Mouse (Mus musculus) limb, embryonic 15.5 days (tissue): ENCODE results near the gene Dnaja1. TPM values are rescaled to one million over a fixed set of nuclear protein-coding genes. Genes with fewer than 3 reads are reported as not detected.

Source experiments
- ATAC-seq: fragments of 200-750 bp; cut with Nextera tagmentation; 2 replicates; pipeline ENCODE4 v1.8.0; 2017; ENCODE audit warnings: low read depth, moderate TSS enrichment; ENCODE audit not compliant: insufficient number of reproducible peaks, low FRiP score, low TSS enrichment
- H3K27ac ChIP-seq: fragments of 300-500 bp; sonication (generic); 2 replicates; pipeline ENCODE4 v1.5.1; 2015; ENCODE audit warnings: moderate library complexity, mild to moderate bottlenecking, inconsistent platforms
- H3K27me3 ChIP-seq: fragments of 300-500 bp; sonication (generic); 2 replicates; pipeline ENCODE4 v1.6.1; 2015; ENCODE audit warnings: inconsistent platforms
- H3K36me3 ChIP-seq: fragments of 300-500 bp; sonication (generic); 2 replicates; pipeline ENCODE4 v1.6.1; 2015; ENCODE audit warnings: inconsistent platforms
- H3K4me1 ChIP-seq: fragments of 300-500 bp; sonication (generic); 2 replicates; pipeline ENCODE4 v1.6.1; 2015; ENCODE audit warnings: inconsistent platforms
- H3K4me2 ChIP-seq: fragments of 300-500 bp; sonication (generic); 2 replicates; pipeline ENCODE4 v1.6.1; 2015; ENCODE audit warnings: mild to moderate bottlenecking, inconsistent platforms
- H3K4me3 ChIP-seq: fragments of 300-500 bp; sonication (generic); 2 replicates; pipeline ENCODE4 v1.5.1; 2015; ENCODE audit warnings: mild to moderate bottlenecking, inconsistent platforms
- H3K9ac ChIP-seq: fragments of 300-500 bp; sonication (generic); 2 replicates; pipeline ENCODE4 v1.6.1; 2015; ENCODE audit warnings: inconsistent platforms
- H3K9me3 ChIP-seq: fragments of 300-500 bp; sonication (generic); 2 replicates; pipeline ENCODE4 v1.6.1; 2016; ENCODE audit warnings: inconsistent platforms
- WGBS: fragments of 180-500 bp; shearing (Covaris S2); methylation state at CpG from one replicate; pipeline ENCODE4 v1.1.7; 2015; 5-methylcytosine and 5-hydroxymethylcytosine counted together
- polyA plus RNA-seq: library from polyadenylated mRNA; unstranded; fragments of >200 nt; fragmentation: Nextera tagmentation; extraction: Ambion mirVana; gene quantifications from 2 replicates; pipeline ENCODE4 v1.2.1, GENCODE M21; 2015

Gene Dnaja1
- polyA plus RNA-seq, 1 experiment from 2014 or later = 375 TPM

DNA sequence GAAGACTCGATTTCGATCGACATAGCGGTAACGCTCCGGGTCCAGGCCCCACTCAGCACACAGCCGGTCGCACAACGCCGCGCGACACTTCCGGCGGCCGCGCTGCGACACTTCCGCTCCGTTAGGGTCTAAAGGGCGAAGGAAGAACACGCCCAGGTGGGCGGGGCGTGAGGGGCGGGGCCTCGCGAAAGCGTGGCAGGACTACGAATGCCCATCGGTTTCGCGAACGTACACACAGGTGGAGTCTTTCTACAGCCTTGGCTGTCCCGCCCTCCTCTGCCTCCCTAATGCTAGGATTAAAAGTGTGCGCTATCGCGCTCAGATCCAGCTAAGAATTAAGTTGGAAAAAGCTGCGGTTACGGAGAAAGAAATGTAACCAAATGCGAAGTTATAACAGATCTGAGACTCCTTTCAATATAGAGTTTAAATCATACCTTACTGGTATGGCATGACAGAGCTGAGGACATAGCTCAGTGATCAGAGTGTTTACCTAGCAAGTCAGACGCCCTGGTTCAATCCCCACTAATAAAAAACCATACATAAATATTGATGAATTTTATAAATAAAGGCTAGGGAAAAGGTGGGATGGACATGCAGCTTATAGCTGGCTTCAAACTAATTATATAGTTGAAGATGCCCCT, 36.0 kb downstream of the Dnaja1 start, which contains the start of gene Smu1:
Smu1 (minus strand) TSS at position 144 of the 641 bp plus-strand sequence.
- WGBS = under 1% methylated on average over 38 of the region's 40 CpGs
- peak within 1 kb of the TSS; percentile 79 for H3K27ac ChIP-seq
- ATAC-seq = peak; percentile 99
- peak within 1 kb of the TSS; percentile 96 for H3K4me3 ChIP-seq
- peak within 1 kb of the TSS; percentile 87 for H3K9ac ChIP-seq
- H3K9me3 ChIP-seq = no peaks in the 10 kb centered on the region
- H3K27me3 ChIP-seq = no peaks in the 10 kb centered on the region
- no peaks in the 10 kb centered on the region for H3K4me1 ChIP-seq
- H3K36me3 ChIP-seq = peaks cover 28% of the 10 kb centered on the region
- peak within 1 kb of the TSS; percentile 67 for H3K4me2 ChIP-seq

DNA sequence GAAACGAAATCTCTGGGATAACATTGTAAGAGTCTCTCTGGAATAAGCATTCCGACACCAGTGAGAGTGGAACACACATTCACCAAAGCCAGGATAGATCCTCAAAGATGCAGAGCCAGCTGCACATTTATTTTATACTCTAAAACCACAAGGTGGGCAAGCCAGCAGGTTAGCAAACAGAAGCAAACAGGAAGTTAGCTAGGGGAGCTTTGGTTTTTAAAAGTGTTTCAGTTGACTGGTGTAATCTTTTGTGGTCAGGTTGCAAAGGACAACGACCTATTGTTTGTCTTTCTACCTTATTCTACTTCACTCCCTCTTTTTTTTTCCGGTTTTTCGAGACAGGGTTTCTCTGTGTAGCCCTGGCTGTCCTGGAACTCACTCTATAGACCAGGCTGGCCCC, 37.9 kb downstream of the Dnaja1 start:
- Histone ChIP-seq H3K9me3 (no peaks in the 10 kb centered on the region), H3K27ac (no peak overlapping the region), H3K36me3 (peaks cover 8% of the 10 kb centered on the region; the same call in 1 of the 2 replicates), H3K27me3 (no peaks in the 10 kb centered on the region; the same call in 1 of the 2 replicates), H3K4me1 (no peaks in the 10 kb centered on the region), H3K4me2 (no peak overlapping the region), H3K9ac (no peak overlapping the region), H3K4me3 (no peak overlapping the region)
- WGBS = 56% methylated on average over 5 of the region's 5 CpGs
- no peak for ATAC-seq

DNA sequence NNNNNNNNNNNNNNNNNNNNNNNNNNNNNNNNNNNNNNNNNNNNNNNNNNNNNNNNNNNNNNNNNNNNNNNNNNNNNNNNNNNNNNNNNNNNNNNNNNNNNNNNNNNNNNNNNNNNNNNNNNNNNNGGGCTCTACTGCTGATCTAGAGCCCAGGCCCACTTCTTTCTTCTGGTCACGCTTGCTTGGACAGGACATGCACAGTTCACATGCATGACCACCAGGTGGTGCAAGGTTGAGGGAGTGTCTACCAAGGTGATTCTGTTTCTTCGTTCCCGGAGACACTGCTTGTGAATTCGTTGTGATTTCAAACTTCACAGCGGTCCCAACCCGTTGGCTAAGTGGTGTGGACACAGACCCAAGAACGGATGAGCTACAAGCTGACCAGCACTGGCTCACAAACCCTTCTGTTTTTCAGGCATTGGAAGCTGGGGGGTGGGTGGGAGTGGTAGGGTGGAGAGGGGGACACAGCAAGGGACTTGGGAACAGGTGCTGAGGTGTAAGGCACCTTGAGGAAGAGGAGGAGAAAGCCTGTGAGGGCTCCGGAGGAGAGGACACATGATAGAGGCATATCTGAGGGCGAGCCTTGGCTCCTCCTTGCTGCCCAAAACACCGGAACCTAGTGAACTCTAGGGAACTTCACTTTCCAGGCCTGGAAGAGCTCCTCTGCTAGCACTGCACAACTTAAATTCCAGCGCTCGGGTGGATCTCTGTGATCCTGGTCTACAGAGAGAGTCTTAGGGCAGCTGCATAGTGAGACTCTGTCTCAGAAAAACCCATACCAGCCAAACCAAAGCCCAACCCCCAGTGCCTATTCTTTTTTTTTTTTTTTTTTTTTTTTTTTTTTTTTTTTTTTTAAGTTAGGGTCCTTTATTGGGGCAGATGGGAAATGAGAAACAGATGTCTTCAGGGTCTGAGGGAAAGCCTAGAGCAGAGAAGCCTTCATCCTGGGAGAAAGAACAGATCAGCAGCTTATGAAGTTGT, 52.6 kb downstream of the Dnaja1 start:
- 10% methylated on average over 12 of the region's 12 CpGs for WGBS
- H3K9ac ChIP-seq = no peak overlapping the region

DNA sequence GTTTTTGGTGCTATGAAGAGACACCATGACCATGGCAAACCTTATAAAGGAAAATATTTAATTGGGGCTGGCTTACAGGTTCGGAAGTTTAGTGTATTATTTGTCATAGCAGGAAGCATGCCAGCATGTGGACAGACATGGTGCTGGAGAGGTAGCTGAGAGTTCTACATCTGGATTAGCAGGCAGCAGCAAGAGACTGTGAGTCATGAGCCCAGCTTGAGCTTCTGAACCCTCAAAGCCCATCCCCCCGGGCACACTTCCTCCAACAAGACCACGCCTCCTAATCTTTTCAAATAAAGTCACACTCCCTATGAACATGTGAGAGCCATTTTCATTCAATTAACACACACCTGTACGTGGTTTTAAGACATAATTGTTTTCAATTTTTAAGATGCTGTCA, 54.5 kb downstream of the Dnaja1 start:
- Histone ChIP-seq H3K9me3 (no peaks in the 10 kb centered on the region), H3K4me1 (peaks cover 28% of the 10 kb centered on the region), H3K27me3 (no peaks in the 10 kb centered on the region), H3K36me3 (no peaks in the 10 kb centered on the region), H3K27ac (no peak overlapping the region), H3K9ac (no peak overlapping the region), H3K4me2 (no peak overlapping the region), H3K4me3 (no peak overlapping the region)
- ATAC-seq = no peak
- 49% methylated on average over 4 of the region's 4 CpGs for WGBS

More for the DNA sequence above, 52.6 kb downstream of the Dnaja1 start:
- Histone ChIP-seq H3K4me1 (peaks cover 23% of the 10 kb centered on the region), H3K36me3 (no peaks in the 10 kb centered on the region), H3K9me3 (no peaks in the 10 kb centered on the region), H3K4me3 (peak overlapping the region; percentile 20; the same call in 1 of the 2 replicates), H3K27me3 (no peaks in the 10 kb centered on the region), H3K4me2 (peak overlapping the region; percentile 47), H3K27ac (peak overlapping the region; percentile 77)
- ATAC-seq = no peak

DNA sequence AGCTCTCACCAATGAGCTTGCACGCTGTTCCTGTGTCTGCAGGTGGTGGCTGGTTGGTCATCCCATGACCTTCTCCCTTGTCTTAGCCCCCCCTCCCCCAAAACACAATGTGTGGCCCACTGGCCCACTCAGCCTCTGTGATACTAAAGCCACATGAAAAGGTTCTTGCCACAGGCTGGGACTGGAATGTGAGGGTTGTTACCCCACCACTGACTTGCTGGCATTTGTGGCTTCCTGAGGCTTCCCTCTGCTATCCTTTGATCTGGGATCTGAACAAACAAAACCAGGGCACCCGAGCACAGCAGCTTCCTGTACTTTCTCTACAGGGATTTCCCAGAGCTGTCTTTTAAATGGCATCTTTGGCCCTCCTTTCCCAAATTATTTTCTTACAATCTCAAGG, 55.2 kb downstream of the Dnaja1 start:
- 31% methylated on average over 2 of the region's 2 CpGs for WGBS
- ATAC-seq = no peak
- Histone ChIP-seq H3K36me3 (no peaks in the 10 kb centered on the region), H3K4me3 (no peak overlapping the region), H3K9ac (no peak overlapping the region), H3K4me2 (no peak overlapping the region), H3K27ac (no peak overlapping the region), H3K4me1 (peaks cover 28% of the 10 kb centered on the region), H3K27me3 (no peaks in the 10 kb centered on the region), H3K9me3 (no peaks in the 10 kb centered on the region)

DNA sequence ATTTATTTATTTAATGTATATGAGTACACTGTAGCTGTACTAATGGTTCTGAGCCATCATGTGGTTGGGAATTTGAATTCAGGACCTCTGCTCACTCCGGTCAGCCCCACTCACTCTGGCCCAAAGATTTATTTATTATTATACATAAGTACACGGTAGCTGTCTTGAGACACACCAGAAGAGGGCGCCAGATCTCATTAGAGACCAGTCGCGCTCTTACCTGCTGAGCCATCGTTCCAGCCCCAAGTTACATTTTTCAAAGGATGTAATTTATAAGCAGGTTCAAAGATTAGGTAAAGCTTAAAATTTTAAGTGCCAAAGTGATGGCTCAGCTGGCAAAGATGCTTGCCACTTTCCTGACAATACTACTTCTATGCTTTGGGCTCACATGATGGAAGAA, 56.7 kb downstream of the Dnaja1 start:
- no peak overlapping the region for H3K27ac ChIP-seq
- no peak overlapping the region for H3K4me3 ChIP-seq
- H3K4me1 ChIP-seq = peaks cover 23% of the 10 kb centered on the region
- 84% methylated on average over 6 of the region's 6 CpGs for WGBS
- ATAC-seq = no peak
- no peak overlapping the region for H3K4me2 ChIP-seq
- H3K36me3 ChIP-seq = no peaks in the 10 kb centered on the region
- H3K9ac ChIP-seq = no peak overlapping the region
- no peaks in the 10 kb centered on the region for H3K9me3 ChIP-seq
- H3K27me3 ChIP-seq = no peaks in the 10 kb centered on the region

DNA sequence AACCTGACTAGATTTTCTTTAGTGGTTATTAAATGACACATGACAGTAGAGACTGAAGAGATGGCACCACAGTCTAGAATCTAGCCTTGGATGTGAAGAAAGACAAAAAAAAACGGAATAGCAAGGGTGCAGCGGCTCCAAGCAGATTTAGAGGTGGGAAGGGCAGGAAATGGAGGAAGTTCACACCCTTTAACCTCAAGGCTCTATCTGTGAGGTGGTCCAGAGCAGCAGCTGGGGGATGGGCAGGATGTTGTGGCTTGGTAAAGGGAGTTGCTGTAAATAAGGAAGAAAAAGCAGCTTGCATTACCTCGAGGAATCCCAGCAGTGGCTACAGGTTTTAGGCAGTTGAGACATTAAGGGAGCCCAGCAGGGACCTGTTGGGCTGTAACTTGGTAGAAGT, 59.2 kb downstream of the Dnaja1 start:
- no peak overlapping the region for H3K27ac ChIP-seq

DNA sequence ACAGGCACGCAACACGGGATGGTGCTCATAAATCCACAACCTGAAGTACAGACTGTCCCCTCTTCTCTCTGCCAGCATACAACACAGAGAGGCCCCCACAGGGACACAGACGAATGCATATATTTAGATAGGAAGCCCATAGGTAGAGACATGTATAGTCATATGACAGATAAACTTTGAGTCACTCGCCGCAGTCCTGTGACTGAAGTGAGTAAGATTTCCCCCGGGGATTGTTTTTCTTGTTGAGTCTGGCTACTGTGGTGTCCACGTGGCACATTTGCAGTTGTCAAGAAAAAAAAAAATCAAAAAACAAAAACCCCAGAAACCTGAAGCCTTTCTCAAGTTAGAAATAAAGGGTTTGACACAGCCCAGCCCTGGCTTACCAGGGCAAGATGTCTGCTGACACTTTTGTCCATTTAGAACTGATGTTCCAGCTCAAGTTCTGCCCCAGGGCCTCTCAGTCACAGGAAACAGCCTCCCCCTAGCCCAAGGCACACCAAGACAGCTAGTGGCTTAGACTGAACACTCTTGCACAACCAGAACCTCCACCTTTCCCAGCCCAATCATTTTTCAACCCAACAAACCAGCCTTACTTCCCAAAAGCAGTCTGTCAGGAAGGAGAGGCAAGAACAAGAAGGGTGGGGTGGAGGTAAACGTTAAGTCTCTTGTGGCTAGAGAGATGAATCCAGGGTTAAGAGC, 60.0 kb downstream of the Dnaja1 start:
- 34% methylated on average over 8 of the region's 8 CpGs for WGBS
- no peak for ATAC-seq
- no peaks in the 10 kb centered on the region for H3K36me3 ChIP-seq
- peak overlapping the region; percentile 44; the same call in 1 of the 2 replicates for H3K27ac ChIP-seq
- H3K27me3 ChIP-seq = no peaks in the 10 kb centered on the region
- no peaks in the 10 kb centered on the region for H3K9me3 ChIP-seq
- H3K4me3 ChIP-seq = no peak overlapping the region
- no peak overlapping the region for H3K9ac ChIP-seq
- H3K4me1 ChIP-seq = peaks cover 5% of the 10 kb centered on the region; the same call in 1 of the 2 replicates
- H3K4me2 ChIP-seq = 0 out of 2 replicates have a peak overlapping the region, but pooled peaks have one; percentile 3

More for the DNA sequence above, 59.2 kb downstream of the Dnaja1 start:
- 11% methylated on average over 3 of the region's 3 CpGs for WGBS
- H3K4me2 ChIP-seq = 0 out of 2 replicates have a peak overlapping the region, but pooled peaks have one; percentile 3
- H3K4me3 ChIP-seq = no peak overlapping the region
- H3K9ac ChIP-seq = no peak overlapping the region
- peaks cover 7% of the 10 kb centered on the region; the same call in 1 of the 2 replicates for H3K4me1 ChIP-seq
- H3K27me3 ChIP-seq = no peaks in the 10 kb centered on the region
- no peaks in the 10 kb centered on the region for H3K36me3 ChIP-seq
- no peaks in the 10 kb centered on the region for H3K9me3 ChIP-seq
- no peak for ATAC-seq

DNA sequence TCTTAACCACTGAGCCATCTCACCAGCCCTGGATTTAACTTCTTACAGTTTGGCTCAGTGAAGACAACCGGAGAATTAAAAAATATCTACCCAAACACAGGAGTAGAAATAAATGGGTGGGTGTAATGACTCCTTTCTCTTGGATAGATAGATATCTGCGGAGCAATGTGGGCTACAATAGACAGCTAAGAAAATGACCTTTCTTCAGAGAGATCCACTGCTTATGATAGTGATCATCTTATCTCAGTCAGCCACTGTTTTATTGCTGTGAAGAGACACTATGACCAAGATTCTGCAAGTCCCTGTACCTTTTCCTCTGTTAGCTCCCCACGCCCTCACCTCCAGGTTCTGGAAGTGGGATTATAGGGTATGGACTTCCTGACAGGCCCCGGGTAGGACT, 61.1 kb downstream of the Dnaja1 start:
- Histone ChIP-seq H3K36me3 (no peaks in the 10 kb centered on the region), H3K4me2 (no peak overlapping the region), H3K4me3 (no peak overlapping the region), H3K27me3 (no peaks in the 10 kb centered on the region), H3K4me1 (peaks cover 5% of the 10 kb centered on the region; the same call in 1 of the 2 replicates), H3K9me3 (no peaks in the 10 kb centered on the region), H3K9ac (no peak overlapping the region), H3K27ac (no peak overlapping the region)
- WGBS = 94% methylated on average over 4 of the region's 4 CpGs
- no peak for ATAC-seq

DNA sequence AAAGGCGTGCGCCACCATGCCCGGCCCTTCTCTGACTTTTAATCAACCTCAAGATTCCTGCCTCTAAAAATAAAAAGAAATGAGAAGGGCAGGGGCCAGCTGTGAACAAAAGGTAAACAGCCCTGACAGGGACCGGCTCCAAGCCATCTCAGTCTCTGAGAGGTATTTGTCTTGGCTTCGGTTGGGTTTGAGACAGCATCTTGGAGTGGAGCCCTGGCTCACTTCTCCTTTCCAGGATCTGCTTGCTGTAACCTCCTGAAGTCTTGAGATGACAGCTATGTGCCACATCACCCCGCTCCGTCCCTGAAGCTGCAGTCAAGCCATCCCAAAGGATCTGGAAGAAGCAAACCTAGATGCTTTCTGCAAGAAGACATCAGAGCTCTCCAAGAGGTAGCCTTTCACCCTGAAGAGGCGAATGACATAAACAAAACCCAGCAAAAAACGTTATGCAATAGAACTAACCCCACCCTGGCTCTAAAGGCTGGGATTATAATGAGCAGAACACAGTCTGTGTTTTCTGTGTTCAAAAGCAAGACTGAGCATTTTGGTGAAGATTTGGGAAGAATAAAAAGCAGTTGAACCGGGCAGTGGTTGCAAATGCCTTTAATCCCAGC, 62.7 kb downstream of the Dnaja1 start:
- Histone ChIP-seq H3K4me2 (no peak overlapping the region), H3K9me3 (no peaks in the 10 kb centered on the region), H3K4me1 (peaks cover 5% of the 10 kb centered on the region; the same call in 1 of the 2 replicates), H3K27ac (no peak overlapping the region), H3K36me3 (no peaks in the 10 kb centered on the region), H3K9ac (no peak overlapping the region), H3K4me3 (no peak overlapping the region), H3K27me3 (no peaks in the 10 kb centered on the region)
- WGBS = 72% methylated on average over 10 of the region's 10 CpGs
- no peak for ATAC-seq

DNA sequence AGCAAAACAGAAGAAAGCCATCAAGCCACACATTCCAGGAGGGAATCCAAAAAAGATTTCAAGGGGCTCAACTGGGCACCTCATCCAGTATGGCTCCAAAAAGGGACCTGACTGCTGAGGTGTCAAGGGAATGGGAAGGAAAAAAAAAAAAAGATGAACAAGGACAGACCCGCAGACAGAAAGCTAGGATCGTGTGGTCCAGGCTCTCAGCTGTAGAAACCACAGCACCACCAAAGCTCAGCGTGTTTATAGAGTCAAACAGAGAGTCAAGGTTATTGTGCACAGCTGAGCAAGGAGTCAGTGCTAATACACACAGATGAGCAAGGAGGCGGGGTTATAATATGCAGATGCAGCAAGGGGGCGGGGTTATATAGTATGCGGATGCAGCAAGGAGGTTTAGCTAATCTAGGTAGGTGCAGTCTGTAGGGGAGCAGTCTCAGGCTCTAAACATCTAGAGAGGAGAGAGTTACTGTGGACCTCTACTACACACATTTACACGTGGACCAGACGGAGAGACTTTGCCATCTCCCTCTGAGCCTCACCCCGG, 63.7 kb downstream of the Dnaja1 start:
- Histone ChIP-seq H3K27ac (0 out of 2 replicates have a peak overlapping the region, but pooled peaks have one; percentile 38), H3K4me2 (no peak overlapping the region), H3K4me3 (no peak overlapping the region), H3K27me3 (no peaks in the 10 kb centered on the region), H3K9ac (no peak overlapping the region), H3K4me1 (peaks cover 5% of the 10 kb centered on the region; the same call in 1 of the 2 replicates), H3K9me3 (no peaks in the 10 kb centered on the region), H3K36me3 (no peaks in the 10 kb centered on the region)
- no peak for ATAC-seq
- WGBS = 73% methylated on average over 9 of the region's 9 CpGs
